Mouse (Mus musculus) bone marrow, adult 2 months (tissue): ENCODE measurements at regions not wholly inside any gene's neighbourhood (a gene's known extent, or its start where the extent isn't known, plus 50 kb on each side); places are given as distances from the start of the nearest gene placed in this dataset.

Source experiments
- H3K27ac ChIP-seq: fragments of 200-500 bp; 2 replicates; pipeline ENCODE4 v1.5.1; 2012; ENCODE audit warnings: low read depth, mild to moderate bottlenecking, control low read depth, inconsistent platforms, low read length; ENCODE audit not compliant: control insufficient read depth, poor library complexity, insufficient read depth
- H3K4me1 ChIP-seq: fragments of 200-500 bp; 2 replicates; pipeline ENCODE4 v1.6.1; 2011; ENCODE audit warnings: low read length; ENCODE audit not compliant: control insufficient read depth, insufficient read depth
- H3K4me3 ChIP-seq: fragments of 200-500 bp; replicated peaks from 2 replicates; pipeline ENCODE3; 2011; ENCODE audit warnings: mild to moderate bottlenecking, low read depth, low read length, control low read depth; ENCODE audit not compliant: control insufficient read depth
- CTCF ChIP-seq: fragments of 200-500 bp; IDR thresholded peaks from 2 replicates; pipeline ENCODE4 v1.5.1; 2011; ENCODE audit warnings: low read length, control low read depth; ENCODE audit not compliant: control insufficient read depth, insufficient read depth
- POLR2A ChIP-seq: fragments of 200-500 bp; IDR thresholded peaks from 2 replicates; pipeline ENCODE4 v1.6.1; 2011; ENCODE audit warnings: low read depth, mild to moderate bottlenecking, control low read depth, low read length, borderline replicate concordance; ENCODE audit not compliant: control insufficient read depth
- WGBS: fragments of 180-500 bp; shearing (Covaris S2); methylation state at CpG from one replicate; pipeline ENCODE4 v1.1.7; 2018; 5-methylcytosine and 5-hydroxymethylcytosine counted together

DNA sequence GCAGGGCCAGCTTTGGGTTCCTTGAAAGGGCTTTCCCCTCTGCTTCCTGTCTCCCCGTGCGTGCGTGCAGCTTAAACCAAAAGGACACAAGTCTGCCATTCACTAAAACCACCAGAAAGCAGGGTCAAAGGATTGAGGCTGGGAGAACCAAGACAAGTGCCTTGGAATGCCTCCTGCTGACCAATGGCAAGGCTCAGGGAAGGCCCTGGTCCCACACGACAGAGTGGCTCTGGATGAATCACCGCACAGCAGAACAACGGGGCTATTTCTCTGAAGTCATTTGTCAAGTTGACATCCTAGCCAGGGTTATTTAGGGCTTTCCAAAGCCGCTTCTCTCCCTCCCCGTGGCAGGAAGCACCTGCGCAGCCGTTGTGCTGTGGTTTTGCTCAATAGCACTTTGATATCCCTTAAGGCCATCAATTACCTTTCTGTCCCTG is 131.3 kb upstream of the Serp2 start:
- 4% methylated on average over 10 of the region's 10 CpGs for WGBS
- peak overlapping the region; percentile 46; the same call in 1 of the 2 replicates for H3K27ac ChIP-seq
- peaks cover 4% of the 10 kb centered on the region; the same call in 1 of the 2 replicates for H3K4me1 ChIP-seq
- no peak for TF ChIP-seq CTCF
- TF ChIP-seq POLR2A = no peak
- H3K4me3 ChIP-seq = no peak overlapping the region

- no peak overlapping the region for H3K27ac ChIP-seq
- H3K4me1 ChIP-seq = peaks cover 4% of the 10 kb centered on the region; the same call in 1 of the 2 replicates
- 42% methylated on average over 9 of the region's 9 CpGs for WGBS
- TF ChIP-seq CTCF = no peak
- H3K4me3 ChIP-seq = no peak overlapping the region
Measured at GRCm38 (mm10) chr14:76686762-76687453, 130.2 kb upstream of the Serp2 start.

GRCm38 (mm10) chr14:76685830-76686761 is 129.4 kb upstream of the Serp2 start:
- no peak overlapping the region for H3K27ac ChIP-seq
- H3K4me3 ChIP-seq = no peak overlapping the region
- TF ChIP-seq CTCF = no peak
- no peak for TF ChIP-seq POLR2A
- peaks cover 4% of the 10 kb centered on the region; the same call in 1 of the 2 replicates for H3K4me1 ChIP-seq
- 75% methylated on average over 17 of the region's 17 CpGs for WGBS

DNA sequence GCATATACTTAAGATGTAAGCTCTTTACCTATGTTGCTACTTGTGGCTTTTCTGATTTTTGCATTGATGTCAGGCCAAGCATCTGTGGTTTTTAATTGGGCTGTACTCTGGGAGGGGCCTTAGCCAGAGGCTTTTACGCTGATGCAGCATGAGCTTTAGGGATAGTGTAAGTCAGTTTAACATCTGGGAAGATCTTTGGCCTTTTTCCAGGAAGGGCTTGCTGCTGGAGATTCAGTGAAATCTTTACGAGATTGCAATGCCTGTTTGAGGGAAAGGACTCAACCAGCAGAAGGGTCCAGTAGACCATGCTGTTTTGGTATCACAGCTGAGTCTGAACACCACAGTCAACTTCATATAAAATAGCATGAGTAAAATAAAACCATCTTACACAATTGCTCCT is 127.6 kb upstream of the Serp2 start:
- Histone ChIP-seq H3K4me3 (no peak overlapping the region), H3K4me1 (peaks cover 4% of the 10 kb centered on the region; the same call in 1 of the 2 replicates), H3K27ac (no peak overlapping the region)
- 68% methylated on average over 2 of the region's 2 CpGs for WGBS
- TF ChIP-seq CTCF (no peak), POLR2A (no peak)

DNA sequence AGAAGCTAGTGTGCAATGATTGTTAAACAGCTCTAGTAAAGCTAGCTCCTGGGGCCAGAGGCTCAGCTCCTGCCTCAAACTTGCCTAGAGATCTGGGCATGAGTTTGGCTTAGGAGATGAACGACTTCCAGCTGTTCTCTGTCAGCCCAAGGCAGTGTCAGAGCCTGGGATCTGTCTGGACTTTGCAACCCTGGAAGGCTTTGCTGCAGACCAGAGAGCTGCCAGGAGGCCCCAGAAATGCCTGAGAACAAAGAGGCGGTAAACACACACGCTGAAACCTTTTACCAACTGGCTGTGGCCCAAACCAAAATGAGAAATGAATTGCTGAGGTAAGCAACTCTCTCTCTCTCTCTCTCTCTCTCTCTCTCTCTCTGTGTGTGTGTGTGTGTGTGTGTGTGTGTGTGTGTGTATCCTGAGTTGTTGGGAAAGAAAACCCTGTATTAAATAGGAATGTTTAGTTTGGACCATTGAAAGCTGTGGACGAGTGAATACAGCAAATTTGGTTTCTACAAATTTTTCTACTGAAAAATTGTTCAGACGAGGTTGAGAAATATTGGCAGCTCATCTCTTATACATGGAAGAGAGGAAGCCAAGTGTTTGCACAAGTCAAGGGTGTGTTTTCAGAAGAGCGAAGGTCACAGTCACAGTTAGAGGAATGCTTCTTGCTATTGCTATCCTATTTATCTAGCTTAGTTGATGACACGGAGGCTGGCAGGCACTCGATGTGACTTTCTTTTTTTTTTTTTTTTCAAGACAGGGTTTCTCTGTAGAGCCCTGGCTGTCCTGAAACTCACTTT is 125.1 kb upstream of the Serp2 start:
- 24% methylated on average over 8 of the region's 8 CpGs for WGBS
- Histone ChIP-seq H3K27ac (no peak overlapping the region), H3K4me1 (no peaks in the 10 kb centered on the region; the same call in 1 of the 2 replicates), H3K4me3 (no peak overlapping the region)
- TF ChIP-seq CTCF (no peak), POLR2A (no peak)

DNA sequence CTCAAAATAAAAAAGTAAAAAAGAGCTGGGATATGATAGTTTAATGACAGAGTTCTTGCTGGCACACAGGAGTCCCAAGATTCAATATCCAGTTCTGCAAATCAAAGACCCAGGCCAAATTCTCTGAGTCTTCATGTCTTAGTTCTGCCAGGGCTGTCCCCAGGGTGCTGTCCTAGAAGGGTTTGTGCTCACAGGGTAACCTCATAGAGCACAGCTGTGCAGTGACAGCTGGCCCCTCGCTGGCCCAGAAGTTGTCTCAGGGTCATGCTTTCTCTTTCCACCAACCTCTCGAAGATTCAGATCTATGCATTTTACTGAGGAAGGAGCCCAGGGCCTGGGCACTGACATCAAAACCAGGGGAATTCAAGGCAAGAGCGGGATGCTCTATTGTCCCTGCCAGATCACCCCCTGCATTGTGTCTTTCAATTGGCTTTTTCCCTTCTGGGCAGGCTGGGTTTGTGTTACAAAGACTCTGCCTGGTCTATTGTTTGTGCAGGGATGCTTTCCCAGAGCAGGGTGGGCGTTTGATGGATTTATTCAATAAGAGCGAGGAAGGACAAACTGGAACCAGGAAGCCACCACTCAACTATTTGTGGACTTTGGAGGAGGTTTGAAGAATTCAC is 121.9 kb upstream of the Serp2 start:
- no peak for TF ChIP-seq CTCF
- H3K4me3 ChIP-seq = no peak overlapping the region
- WGBS = 73% methylated on average over 5 of the region's 5 CpGs
- no peak overlapping the region for H3K27ac ChIP-seq
- peaks cover 1% of the 10 kb centered on the region; the same call in 1 of the 2 replicates for H3K4me1 ChIP-seq

DNA sequence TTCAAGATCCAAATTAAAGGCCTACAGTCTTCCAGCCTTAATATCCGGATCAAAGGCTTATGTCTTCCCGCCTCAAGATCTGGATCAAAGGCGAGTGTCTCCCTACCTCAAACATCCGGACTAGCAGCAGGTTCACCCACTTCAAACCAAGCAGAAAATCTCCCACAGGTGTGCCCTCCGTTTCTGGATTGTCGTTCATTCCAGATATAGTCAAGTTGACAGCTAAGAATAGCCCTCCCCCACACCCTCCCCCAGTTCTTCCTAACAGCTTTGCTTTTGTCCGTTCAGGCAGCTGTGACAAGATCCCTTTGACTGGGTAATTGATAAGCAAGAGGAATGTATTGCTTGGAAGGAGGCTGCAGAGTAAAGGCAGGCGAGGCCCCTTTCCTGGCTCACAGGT is 118.3 kb upstream of the Serp2 start:
- TF ChIP-seq CTCF = no peak
- no peak for TF ChIP-seq POLR2A
- Histone ChIP-seq H3K27ac (no peak overlapping the region), H3K4me1 (peaks cover 5% of the 10 kb centered on the region; the same call in 1 of the 2 replicates), H3K4me3 (no peak overlapping the region)
- whole genome bisulfite sequencing = 68% methylated on average over 8 of the region's 8 CpGs
